Mouse (Mus musculus) midbrain, embryonic 13.5 days (tissue): ENCODE measurements at regions not wholly inside any gene's neighbourhood (a gene's known extent, or its start where the extent isn't known, plus 50 kb on each side); places are given as distances from the start of the nearest gene placed in this dataset.
"Not testable (repeated sequence)": the region's sequence is repeated elsewhere in the genome, so short reads cannot be mapped to it uniquely, and the experiment has no call there.

Source experiments
- ATAC-seq: fragments of 200-750 bp; cut with Nextera tagmentation; 2 replicates; pipeline ENCODE4 v1.8.0; 2017; ENCODE audit warnings: mild to moderate bottlenecking, moderate TSS enrichment, moderate library complexity
- H3K27ac ChIP-seq: fragments of 300-500 bp; sonication (generic); 2 replicates; pipeline ENCODE4 v1.5.1; 2015; ENCODE audit warnings: inconsistent platforms, mild to moderate bottlenecking, moderate library complexity
- H3K27me3 ChIP-seq: fragments of 300-500 bp; sonication (generic); 2 replicates; pipeline ENCODE4 v1.6.1; 2015; ENCODE audit warnings: mild to moderate bottlenecking, inconsistent platforms
- H3K36me3 ChIP-seq: fragments of 300-500 bp; sonication (generic); 2 replicates; pipeline ENCODE4 v1.6.1; 2015; ENCODE audit warnings: mild to moderate bottlenecking, inconsistent platforms
- H3K4me1 ChIP-seq: fragments of 300-500 bp; sonication (generic); replicated peaks from 2 replicates; pipeline ENCODE4 v1.6.1; 2015; ENCODE audit warnings: inconsistent platforms
- H3K4me2 ChIP-seq: fragments of 300-500 bp; sonication (generic); replicated peaks from 2 replicates; pipeline ENCODE4 v1.6.1; 2015; ENCODE audit warnings: moderate library complexity, mild to moderate bottlenecking, inconsistent platforms
- H3K4me3 ChIP-seq: fragments of 300-500 bp; sonication (generic); replicated peaks from 2 replicates; pipeline ENCODE4 v1.5.1; 2015; ENCODE audit warnings: mild to moderate bottlenecking, inconsistent platforms
- H3K9ac ChIP-seq: fragments of 300-500 bp; sonication (generic); replicated peaks from 2 replicates; pipeline ENCODE4 v1.6.1; 2015; ENCODE audit warnings: mild to moderate bottlenecking, inconsistent platforms
- H3K9me3 ChIP-seq: fragments of 300-500 bp; sonication (generic); 2 replicates; pipeline ENCODE4 v1.6.1; 2016; ENCODE audit warnings: mild to moderate bottlenecking, inconsistent platforms
- WGBS: fragments of 180-500 bp; shearing (Covaris S2); methylation state at CpG from one replicate; pipeline ENCODE4 v1.1.7; 2015; 5-methylcytosine and 5-hydroxymethylcytosine counted together

DNA sequence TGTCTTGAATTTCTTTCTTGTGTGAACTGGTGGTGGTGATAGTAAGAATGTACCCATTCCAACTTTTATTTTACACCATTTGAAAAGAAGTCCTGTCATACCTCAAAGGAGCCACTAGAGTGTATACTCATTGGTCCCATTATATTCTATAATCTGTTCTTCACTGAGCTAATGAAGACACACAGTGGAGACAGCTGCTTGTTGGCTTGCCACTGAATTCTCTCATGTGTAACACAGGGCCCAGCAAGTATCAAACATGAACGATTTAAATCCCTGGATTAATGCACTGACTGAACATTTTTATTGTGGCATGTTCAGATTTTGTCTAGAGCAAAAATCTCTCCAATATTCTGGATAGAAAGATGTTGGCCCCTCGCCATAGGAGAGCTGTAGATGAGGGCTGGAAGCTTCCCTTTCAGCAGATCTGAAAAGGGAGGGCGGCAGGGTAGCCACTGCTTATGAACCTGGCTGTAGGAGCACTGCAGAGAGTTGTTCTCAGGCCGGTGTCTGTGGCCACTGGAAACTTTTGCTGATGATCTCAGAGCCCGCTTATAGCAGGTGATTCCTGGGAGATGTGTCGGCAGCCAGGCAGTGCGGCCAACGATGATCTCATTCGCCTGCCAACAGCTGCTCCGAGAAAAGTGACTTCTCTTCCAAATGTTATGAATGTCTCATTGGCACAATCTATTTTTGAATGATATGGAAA is 128.0 kb upstream of the Tet2 start:
- Histone ChIP-seq H3K4me1 (no peaks in the 10 kb centered on the region), H3K4me2 (no peak overlapping the region), H3K9ac (no peak overlapping the region), H3K4me3 (no peak overlapping the region), H3K9me3 (no peaks in the 10 kb centered on the region), H3K36me3 (no peaks in the 10 kb centered on the region), H3K27me3 (no peaks in the 10 kb centered on the region), H3K27ac (no peak overlapping the region)
- WGBS: 77% methylated on average over 10 of the region's 10 CpGs
- ATAC-seq: 0 out of 2 replicates have a peak, but pooled peaks have one; percentile 37

DNA sequence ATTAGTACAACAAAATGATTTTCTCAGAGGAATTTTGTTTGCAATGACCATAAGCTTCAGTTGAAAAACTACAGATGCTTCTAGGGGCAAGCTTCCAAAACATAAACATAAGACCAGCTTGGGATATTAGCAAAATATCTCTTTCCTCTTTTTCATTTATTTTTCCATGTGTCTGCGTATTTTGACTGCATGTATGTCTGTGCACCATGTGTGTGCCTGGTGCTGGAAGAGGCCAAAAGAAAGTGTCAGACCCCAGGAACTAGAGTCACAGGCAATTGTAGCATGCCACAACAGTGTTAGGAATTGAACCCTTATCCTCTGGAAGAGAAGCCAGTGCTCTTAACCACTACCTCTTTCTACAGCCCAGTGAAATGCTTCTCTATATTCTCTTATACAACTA is 133.0 kb upstream of the Tet2 start:
- Histone ChIP-seq H3K4me3 (no peak overlapping the region), H3K4me1 (no peaks in the 10 kb centered on the region), H3K9me3 (no peaks in the 10 kb centered on the region), H3K36me3 (no peaks in the 10 kb centered on the region), H3K27ac (no peak overlapping the region), H3K9ac (no peak overlapping the region), H3K27me3 (no peaks in the 10 kb centered on the region), H3K4me2 (no peak overlapping the region)
- WGBS: 97% methylated on average over 1 of the region's 1 CpGs
- ATAC-seq: no peak

DNA sequence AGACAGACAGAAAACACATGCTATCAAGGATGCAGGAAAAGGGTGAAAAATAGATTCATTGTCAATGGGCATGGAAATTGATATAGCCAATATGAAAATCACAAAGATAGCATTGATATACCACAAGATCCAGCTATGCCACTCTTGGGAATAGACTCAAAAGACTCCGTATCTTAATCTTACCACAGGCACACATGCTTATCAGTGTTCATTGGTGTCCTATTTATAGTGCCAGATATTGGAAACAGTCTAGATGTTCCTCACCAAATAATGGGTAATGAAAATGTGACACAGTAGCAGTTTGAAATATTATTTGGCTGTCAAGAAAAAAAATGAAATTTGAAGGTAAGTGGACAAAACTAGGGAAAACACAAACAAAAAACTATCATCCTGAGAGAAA is 135.0 kb upstream of the Tet2 start:
- no peak overlapping the region for H3K4me2 ChIP-seq

DNA sequence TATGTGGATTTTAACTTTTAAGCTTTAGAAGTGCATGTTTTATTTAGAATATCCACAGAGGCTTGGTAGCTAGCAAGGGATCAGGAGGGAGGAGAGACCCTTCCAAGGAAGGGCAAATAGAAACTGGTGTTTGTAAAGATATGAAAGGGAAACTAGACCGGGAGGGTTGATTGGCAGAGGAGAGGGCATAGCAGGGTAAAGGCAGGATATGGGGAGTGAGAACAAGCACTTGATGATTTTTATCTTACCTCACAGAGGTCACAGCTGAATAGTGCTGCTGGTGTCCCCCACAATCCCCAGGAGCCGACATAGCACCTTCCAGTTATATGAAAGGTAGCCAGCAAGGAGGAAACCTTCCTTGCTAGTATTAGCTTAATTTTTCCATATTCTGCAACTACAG is 135.4 kb upstream of the Tet2 start:
- no peak for ATAC-seq
- H3K4me1 ChIP-seq: no peaks in the 10 kb centered on the region
- no peak overlapping the region for H3K4me3 ChIP-seq
- no peaks in the 10 kb centered on the region for H3K36me3 ChIP-seq
- no peak overlapping the region for H3K4me2 ChIP-seq
- WGBS: 97% methylated on average over 2 of the region's 2 CpGs
- H3K9me3 ChIP-seq: no peaks in the 10 kb centered on the region
- H3K27ac ChIP-seq: no peak overlapping the region
- H3K9ac ChIP-seq: no peak overlapping the region
- no peaks in the 10 kb centered on the region for H3K27me3 ChIP-seq

More for the DNA sequence above, 135.0 kb upstream of the Tet2 start:
- no peak for ATAC-seq
- Histone ChIP-seq H3K9me3 (no peaks in the 10 kb centered on the region), H3K9ac (no peak overlapping the region), H3K27me3 (no peaks in the 10 kb centered on the region), H3K27ac (no peak overlapping the region), H3K4me1 (no peaks in the 10 kb centered on the region), H3K36me3 (no peaks in the 10 kb centered on the region), H3K4me3 (no peak overlapping the region)
- 93% methylated on average over 1 of the region's 1 CpGs for WGBS

DNA sequence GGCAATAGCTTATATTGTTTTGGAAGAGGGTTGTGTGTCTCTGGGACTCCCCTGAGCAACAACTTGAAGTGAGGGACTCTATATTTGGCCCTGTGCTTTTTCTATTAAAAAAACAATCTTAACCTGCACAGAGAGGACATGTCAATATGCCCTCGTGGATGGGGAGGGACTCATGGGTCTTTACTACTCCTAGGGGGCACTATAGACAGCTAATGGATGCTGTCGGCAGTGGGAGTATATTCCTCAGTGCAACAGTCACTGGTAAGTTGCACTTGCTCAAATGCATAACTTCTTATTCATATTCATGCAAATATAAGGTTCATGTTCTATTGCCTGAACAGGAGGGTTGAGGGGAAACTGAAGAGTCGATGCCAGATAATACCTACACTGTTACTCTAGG is 135.9 kb upstream of the Tet2 start:
- WGBS: 80% methylated on average over 3 of the region's 3 CpGs
- no peak for ATAC-seq

DNA sequence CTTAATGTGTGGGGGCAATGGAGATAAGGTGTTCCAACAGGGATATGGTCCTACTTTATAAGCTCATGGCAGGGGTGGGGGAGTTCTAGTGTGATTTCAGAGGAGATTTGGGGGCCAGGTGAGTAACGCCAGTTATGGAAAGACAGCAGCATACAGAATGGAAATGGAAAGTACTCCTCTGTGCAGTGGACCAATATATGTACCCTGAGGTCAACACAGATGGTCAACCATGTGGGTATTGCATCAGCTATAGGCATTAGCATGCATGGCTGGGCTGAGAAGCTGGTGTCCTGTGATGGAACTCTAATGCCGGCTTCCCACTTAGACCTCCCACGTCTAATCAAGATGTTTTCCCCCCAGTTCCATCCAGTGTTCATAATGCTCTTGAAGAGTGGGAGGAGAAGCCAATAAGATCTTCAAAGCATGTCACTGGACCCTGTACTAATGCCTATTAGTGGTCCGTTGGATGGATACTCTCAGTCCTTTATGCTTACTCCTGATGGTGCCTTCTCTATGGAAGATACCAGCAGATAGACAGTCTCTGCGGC is 139.3 kb upstream of the Tet2 start:
- H3K9me3 ChIP-seq: no peaks in the 10 kb centered on the region
- H3K9ac ChIP-seq: no peak overlapping the region
- H3K4me2 ChIP-seq: no peak overlapping the region
- H3K27me3 ChIP-seq: no peaks in the 10 kb centered on the region
- H3K27ac ChIP-seq: no peak overlapping the region
- 65% methylated on average over 5 of the region's 5 CpGs for WGBS
- ATAC-seq: no peak
- no peaks in the 10 kb centered on the region for H3K4me1 ChIP-seq
- H3K36me3 ChIP-seq: no peaks in the 10 kb centered on the region
- no peak overlapping the region for H3K4me3 ChIP-seq

More for the DNA sequence above, 135.9 kb upstream of the Tet2 start:
- Histone ChIP-seq H3K4me3 (no peak overlapping the region), H3K27ac (no peak overlapping the region), H3K4me2 (no peak overlapping the region), H3K9ac (no peak overlapping the region), H3K9me3 (no peaks in the 10 kb centered on the region), H3K36me3 (no peaks in the 10 kb centered on the region), H3K4me1 (no peaks in the 10 kb centered on the region), H3K27me3 (no peaks in the 10 kb centered on the region)

DNA sequence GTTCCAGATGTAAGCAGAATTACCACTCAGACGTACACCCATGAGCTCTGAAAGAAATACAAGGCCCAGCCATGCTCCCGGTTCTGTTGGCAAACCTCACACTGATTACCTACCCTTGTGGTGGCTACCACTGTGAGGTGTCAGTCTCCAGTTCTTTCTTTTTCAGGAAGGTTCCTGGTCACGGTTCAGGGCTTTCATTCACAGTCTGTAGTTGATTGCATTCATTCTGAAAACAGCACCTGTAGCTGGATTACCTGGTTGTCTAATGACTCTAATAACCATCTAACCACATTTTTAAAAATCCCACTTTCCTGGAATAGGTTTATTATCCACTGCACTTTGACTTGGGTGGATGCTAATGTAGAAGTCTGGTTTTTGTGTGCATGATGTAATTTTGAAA is 139.8 kb upstream of the Tet2 start:
- no peak overlapping the region for H3K27ac ChIP-seq
- no peak overlapping the region for H3K9ac ChIP-seq
- H3K4me2 ChIP-seq: no peak overlapping the region
- WGBS: 77% methylated on average over 3 of the region's 3 CpGs
- no peaks in the 10 kb centered on the region for H3K4me1 ChIP-seq
- no peak for ATAC-seq
- no peaks in the 10 kb centered on the region for H3K27me3 ChIP-seq
- H3K36me3 ChIP-seq: no peaks in the 10 kb centered on the region
- no peaks in the 10 kb centered on the region for H3K9me3 ChIP-seq
- H3K4me3 ChIP-seq: no peak overlapping the region

DNA sequence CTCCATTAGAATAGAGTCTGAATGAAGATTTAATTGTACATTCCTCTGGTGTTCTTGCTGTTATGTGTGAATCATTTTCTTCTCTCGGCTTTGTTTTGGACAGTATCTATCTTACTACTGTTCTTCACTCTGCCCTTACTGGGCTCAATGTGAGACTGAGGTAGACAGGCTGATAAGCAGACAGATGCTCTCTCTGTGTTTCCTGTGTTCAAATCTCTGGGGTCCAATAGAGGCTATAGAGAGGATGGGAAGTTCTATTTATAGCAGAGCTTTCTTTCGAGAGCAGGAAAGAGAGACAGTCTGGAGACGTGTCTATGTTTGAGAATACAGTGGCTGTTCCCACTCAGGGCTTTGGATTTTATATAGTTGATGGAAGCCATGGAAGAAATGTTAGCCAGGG is 140.5 kb upstream of the Tet2 start:
- Histone ChIP-seq H3K27me3 (no peaks in the 10 kb centered on the region), H3K4me3 (no peak overlapping the region), H3K4me2 (no peak overlapping the region), H3K9me3 (no peaks in the 10 kb centered on the region), H3K36me3 (no peaks in the 10 kb centered on the region), H3K9ac (no peak overlapping the region), H3K4me1 (no peaks in the 10 kb centered on the region), H3K27ac (no peak overlapping the region)
- 69% methylated on average over 3 of the region's 3 CpGs for WGBS
- no peak for ATAC-seq

DNA sequence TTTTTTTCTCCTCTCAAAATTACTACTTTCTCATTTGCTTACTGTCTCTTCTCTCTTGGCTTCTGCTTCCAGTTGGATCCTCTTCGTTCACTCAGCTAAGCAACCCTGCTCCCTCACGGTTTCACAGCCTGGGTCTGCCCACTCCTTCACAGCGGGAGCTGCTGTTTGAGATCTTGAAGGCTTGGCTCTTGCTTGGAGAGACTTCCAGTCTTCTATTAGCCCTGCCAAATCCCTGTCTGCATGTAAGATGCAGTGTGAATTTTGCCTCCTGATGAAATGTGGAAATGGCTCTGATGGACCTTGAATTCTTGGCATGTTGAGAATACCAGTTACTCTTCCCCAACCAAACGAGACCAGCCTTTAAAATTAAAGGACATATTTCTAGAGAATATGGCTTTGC is 149.1 kb upstream of the Tet2 start:
- no peaks in the 10 kb centered on the region for H3K4me1 ChIP-seq
- WGBS: 57% methylated on average over 4 of the region's 4 CpGs
- no peak overlapping the region for H3K27ac ChIP-seq
- no peaks in the 10 kb centered on the region for H3K27me3 ChIP-seq
- H3K9ac ChIP-seq: no peak overlapping the region
- no peak overlapping the region for H3K4me2 ChIP-seq
- H3K9me3 ChIP-seq: no peaks in the 10 kb centered on the region
- H3K36me3 ChIP-seq: no peaks in the 10 kb centered on the region
- H3K4me3 ChIP-seq: no peak overlapping the region
- no peak for ATAC-seq

DNA sequence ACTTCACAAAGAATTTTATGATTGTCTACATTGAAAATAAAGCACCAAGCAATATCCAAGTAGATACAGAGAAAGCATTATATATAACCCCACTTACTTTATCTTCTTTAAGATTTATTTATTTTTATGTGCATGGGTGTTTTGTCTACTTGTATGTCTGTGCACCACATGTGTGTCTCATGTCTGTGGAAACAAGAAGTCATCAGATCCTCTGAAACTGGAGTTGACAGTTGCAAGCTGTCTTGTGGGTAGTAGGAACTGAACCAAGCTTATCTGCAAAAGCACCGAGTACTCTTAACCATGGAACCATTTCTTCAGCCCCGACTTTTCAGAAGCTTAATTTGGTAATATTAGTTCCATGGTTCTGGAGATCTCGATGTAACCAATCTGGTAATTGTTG is 151.2 kb upstream of the Tet2 start:
- 89% methylated on average over 3 of the region's 3 CpGs for WGBS

DNA sequence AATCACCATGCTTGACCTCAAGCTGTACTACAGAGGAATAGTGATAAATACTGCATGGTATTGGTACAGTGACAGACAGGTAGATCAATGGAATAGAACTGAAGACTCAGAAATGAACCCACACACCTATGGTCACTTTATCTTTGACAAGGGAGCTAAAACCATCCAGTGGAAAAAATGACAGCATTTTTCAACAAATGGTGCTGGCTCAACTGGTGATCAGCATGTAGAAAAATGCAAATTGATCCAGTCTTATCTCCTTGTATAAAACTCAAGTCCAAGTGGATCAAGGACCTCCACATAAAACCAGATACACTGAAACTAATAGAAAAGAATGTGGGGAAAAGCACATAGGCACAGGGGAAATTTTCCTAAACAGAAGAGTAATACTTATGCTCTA is 159.9 kb upstream of the Tet2 start:
- H3K4me1 ChIP-seq, H3K27ac ChIP-seq, H3K9me3 ChIP-seq, H3K36me3 ChIP-seq, H3K4me2 ChIP-seq, H3K9ac ChIP-seq, ATAC-seq, H3K27me3 ChIP-seq, H3K4me3 ChIP-seq: not testable (repeated sequence)

More for the DNA sequence above, 151.2 kb upstream of the Tet2 start:
- Histone ChIP-seq H3K4me1 (no peaks in the 10 kb centered on the region), H3K9ac (no peak overlapping the region), H3K36me3 (no peaks in the 10 kb centered on the region), H3K4me2 (no peak overlapping the region), H3K27me3 (no peaks in the 10 kb centered on the region), H3K27ac (no peak overlapping the region), H3K4me3 (no peak overlapping the region), H3K9me3 (no peaks in the 10 kb centered on the region)
- ATAC-seq: no peak

DNA sequence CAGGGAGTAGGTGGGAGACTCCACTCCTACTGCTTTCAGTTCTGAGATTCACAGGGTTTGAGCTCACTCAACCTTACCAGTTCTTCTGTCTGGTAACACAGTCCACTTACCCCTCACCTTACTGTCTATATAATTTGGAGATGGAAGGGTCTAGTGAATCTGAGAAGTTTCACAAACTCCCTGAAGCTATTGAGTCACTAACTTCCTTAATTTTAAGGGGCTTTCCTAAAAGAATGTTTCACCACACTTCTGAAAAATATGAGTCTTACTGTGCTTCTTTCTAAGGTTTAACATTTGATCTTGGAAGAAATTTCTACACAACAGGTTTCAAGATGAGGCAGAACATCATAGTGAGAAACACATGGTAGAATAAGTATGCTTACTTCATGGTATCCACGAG is 166.6 kb upstream of the Tet2 start:
- no peaks in the 10 kb centered on the region for H3K27me3 ChIP-seq
- no peak overlapping the region for H3K4me2 ChIP-seq
- H3K4me3 ChIP-seq: no peak overlapping the region
- no peaks in the 10 kb centered on the region for H3K4me1 ChIP-seq
- no peak overlapping the region for H3K27ac ChIP-seq
- no peaks in the 10 kb centered on the region for H3K36me3 ChIP-seq
- ATAC-seq: no peak
- H3K9me3 ChIP-seq: no peaks in the 10 kb centered on the region
- no peak overlapping the region for H3K9ac ChIP-seq
- WGBS: 83% methylated on average over 1 of the region's 1 CpGs
